Mouse (Mus musculus) olfactory bulb, adult 2 months (tissue): ENCODE data around the gene Olfr1377.

Experiments
- CTCF ChIP-seq: fragments of 200-500 bp; IDR thresholded peaks from 2 replicates; pipeline ENCODE4 v1.5.1; 2012; ENCODE audit warnings: low read depth, mild to moderate bottlenecking, low read length, moderate library complexity; ENCODE audit not compliant: insufficient read depth
- POLR2A ChIP-seq: fragments of 200-500 bp; IDR thresholded peaks from 2 replicates; pipeline ENCODE4 v1.6.1; 2012; ENCODE audit warnings: mild to moderate bottlenecking, low read depth, low read length, moderate library complexity; ENCODE audit not compliant: insufficient read depth

DNA sequence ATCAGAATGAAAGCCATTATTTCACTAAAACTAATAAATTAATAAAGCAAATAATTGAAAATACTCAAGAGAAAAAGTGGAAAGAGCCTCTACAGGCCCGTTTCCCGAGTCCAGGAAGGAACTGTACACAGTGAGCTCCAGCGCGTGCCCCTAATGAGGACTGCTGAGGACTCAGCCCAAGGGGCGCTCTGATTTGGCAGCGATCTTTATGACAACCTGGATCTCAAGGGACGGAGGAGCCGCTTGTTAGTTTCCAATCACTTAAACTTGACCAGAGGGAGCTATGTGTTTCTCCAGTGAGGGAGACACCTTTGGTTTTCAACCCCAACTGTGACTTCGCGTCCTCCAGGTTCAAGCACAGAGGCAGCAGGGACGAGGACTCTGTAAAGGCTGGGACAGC is 15.5 kb upstream of the Olfr1377 start, which contains the start of gene Olfr1378:
- no peak for TF ChIP-seq CTCF
- no peak for TF ChIP-seq POLR2A
